Mouse (Mus musculus): ENCODE data around the gene Prkci. TPM values are rescaled to one million over a fixed set of nuclear protein-coding genes. Genes with fewer than 3 reads are reported as not detected.

Prkci gene
- total RNA-seq, 2 experiments from 2014 or later, result 62.9 to 67.3 TPM

GRCm38 (mm10) chr3:30995899-30996687, 546 bp downstream of the Prkci start:
- no peak for DNase-seq

GRCm38 (mm10) chr3:30996688-30997014, 1.1 kb downstream of the Prkci start:
- DNase-seq, result no peak

- no peak for DNase-seq
Observed at GRCm38 (mm10) chr3:30999401-31000017, 4.0 kb downstream of the Prkci start.

GRCm38 (mm10) chr3:31000018-31000407, 4.5 kb downstream of the Prkci start:
- no peak for DNase-seq

GRCm38 (mm10) chr3:31001048-31001676, 5.6 kb downstream of the Prkci start:
- DNase-seq, result no peak

- DNase-seq, result no peak
Observed at GRCm38 (mm10) chr3:31004320-31005209, 9.0 kb downstream of the Prkci start.

GRCm38 (mm10) chr3:31014374-31014773, 18.8 kb downstream of the Prkci start:
- no peak for DNase-seq

GRCm38 (mm10) chr3:31015682-31016443, 20.3 kb downstream of the Prkci start:
- DNase-seq, result no peak

- DNase-seq, result no peak
Observed at GRCm38 (mm10) chr3:31016594-31017196, 21.1 kb downstream of the Prkci start.

GRCm38 (mm10) chr3:31017652-31018051, 22.1 kb downstream of the Prkci start:
- DNase-seq, result no peak

GRCm38 (mm10) chr3:31019287-31019686, 23.7 kb downstream of the Prkci start:
- DNase-seq, result no peak

- DNase-seq, result no peak
Observed at GRCm38 (mm10) chr3:31019793-31020447, 24.4 kb downstream of the Prkci start.

- DNase-seq, result no peak
Observed at GRCm38 (mm10) chr3:31020656-31021055, 25.1 kb downstream of the Prkci start.

- DNase-seq, result no peak
Observed at GRCm38 (mm10) chr3:31022895-31023436, 27.4 kb downstream of the Prkci start.

- no peak for DNase-seq
Observed at GRCm38 (mm10) chr3:31027718-31028117, 32.2 kb downstream of the Prkci start.

- no peak for DNase-seq
Observed at GRCm38 (mm10) chr3:31031621-31032020, 36.1 kb downstream of the Prkci start.

- DNase-seq, result no peak
Observed at GRCm38 (mm10) chr3:31033644-31034043, 38.1 kb downstream of the Prkci start.

GRCm38 (mm10) chr3:31037851-31038250, 42.3 kb downstream of the Prkci start:
- DNase-seq, result no peak

GRCm38 (mm10) chr3:31038689-31039088, 43.1 kb downstream of the Prkci start:
- DNase-seq, result no peak

- DNase-seq, result no peak
Observed at GRCm38 (mm10) chr3:31042992-31043391, 47.4 kb downstream of the Prkci start.

- DNase-seq, result no peak
Observed at GRCm38 (mm10) chr3:31047263-31047662, 51.7 kb downstream of the Prkci start.

All from layer of hippocampus, postnatal 36 days (tissue).